Mouse (Mus musculus): Measurements from ENCODE around the gene Ubxn4.
"Not testable (repeated sequence)": the region's sequence is repeated elsewhere in the genome, so short reads cannot be mapped to it uniquely, and the experiment has no call there.

The Ubxn4 gene

GRCm38 (mm10) chr1:128309043-128309442, 65.3 kb downstream of the Ubxn4 start:
- DNase-seq (ENCODE audit: low read depth, low spot score) = no peak

GRCm38 (mm10) chr1:128314665-128315064, 70.9 kb downstream of the Ubxn4 start:
- DNase-seq (ENCODE audit: low read depth, low spot score) = no peak

GRCm38 (mm10) chr1:128319266-128319665, 75.5 kb downstream of the Ubxn4 start:
- DNase-seq (ENCODE audit: low read depth, low spot score) = not testable (repeated sequence)

- no peak for DNase-seq (ENCODE audit: low read depth, low spot score)
These were observed 79.4 kb downstream of the Ubxn4 start for GRCm38 (mm10) chr1:128323026-128323643.

GRCm38 (mm10) chr1:128324776-128325175, 81.0 kb downstream of the Ubxn4 start:
- DNase-seq (ENCODE audit: low read depth, low spot score) = no peak

GRCm38 (mm10) chr1:128327165-128327564, 83.4 kb downstream of the Ubxn4 start:
- DNase-seq (ENCODE audit: low read depth, low spot score) = no peak

GRCm38 (mm10) chr1:128328218-128328617, 84.5 kb downstream of the Ubxn4 start, which contains the start of gene Lct:
TSS of gene Lct (minus strand) at chr1:128328318.
- DNase-seq (ENCODE audit: low read depth, low spot score) = no peak

All from embryo, embryonic 11.5 days (tissue).